Mouse (Mus musculus) stomach, postnatal 0 days (tissue): ENCODE data around the gene Tspan33.

Experiments
- CTCF ChIP-seq: IDR thresholded peaks from 2 replicates; pipeline ENCODE4 v1.5.1; 2016; ENCODE audit warnings: antibody characterized with exemption, low read depth, mild to moderate bottlenecking, moderate library complexity
- EP300 ChIP-seq: optimal IDR thresholded peaks from 2 replicates; pipeline ENCODE3; 2016; ENCODE audit warnings: antibody characterized with exemption

GRCm38 (mm10) chr6:29660662-29661307 is 33.2 kb upstream of the Tspan33 start:
- TF ChIP-seq EP300, result no peak
- TF ChIP-seq CTCF, result no peak
